Mouse (Mus musculus) frontal cortex, postnatal 10 days (tissue): ENCODE results near the gene Limch1.

Experiments
- DNase-seq, 2 experiments: peaks; one replicate each; pipeline ENCODE4 v3.0.0; 2022; ENCODE audit warnings: low spot score in 2 of 2, mixed read lengths in 1 of 2

Gene Limch1

GRCm38 (mm10) chr5:66746761-66747160 is 1.1 kb downstream of the Limch1 start:
- no peak for DNase-seq

GRCm38 (mm10) chr5:66747761-66748430 is 2.3 kb downstream of the Limch1 start:
- DNase-seq = no peak

- no peak for DNase-seq
These were observed 3.0 kb downstream of the Limch1 start for GRCm38 (mm10) chr5:66748448-66749115.

DNA sequence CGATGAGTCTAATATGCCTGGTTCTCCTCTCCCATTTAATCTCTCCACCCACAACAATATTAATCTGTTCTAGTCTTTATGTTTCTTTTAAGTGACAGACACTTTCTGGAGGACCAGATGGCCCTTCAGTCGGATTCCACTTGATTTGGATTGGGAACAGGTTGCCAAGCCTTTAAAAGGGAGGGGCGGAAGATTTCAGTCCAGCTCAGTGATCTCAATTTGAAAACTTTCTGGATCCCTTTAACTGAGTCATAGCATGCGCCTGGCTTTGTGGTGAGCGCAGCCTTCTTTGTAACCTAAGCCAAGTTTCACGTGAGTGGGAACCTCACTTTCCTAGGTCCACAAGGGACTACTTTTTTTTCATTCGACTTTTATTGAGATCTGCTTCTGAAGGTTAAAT is 5.0 kb downstream of the Limch1 start:
- DNase-seq = no peak

DNA sequence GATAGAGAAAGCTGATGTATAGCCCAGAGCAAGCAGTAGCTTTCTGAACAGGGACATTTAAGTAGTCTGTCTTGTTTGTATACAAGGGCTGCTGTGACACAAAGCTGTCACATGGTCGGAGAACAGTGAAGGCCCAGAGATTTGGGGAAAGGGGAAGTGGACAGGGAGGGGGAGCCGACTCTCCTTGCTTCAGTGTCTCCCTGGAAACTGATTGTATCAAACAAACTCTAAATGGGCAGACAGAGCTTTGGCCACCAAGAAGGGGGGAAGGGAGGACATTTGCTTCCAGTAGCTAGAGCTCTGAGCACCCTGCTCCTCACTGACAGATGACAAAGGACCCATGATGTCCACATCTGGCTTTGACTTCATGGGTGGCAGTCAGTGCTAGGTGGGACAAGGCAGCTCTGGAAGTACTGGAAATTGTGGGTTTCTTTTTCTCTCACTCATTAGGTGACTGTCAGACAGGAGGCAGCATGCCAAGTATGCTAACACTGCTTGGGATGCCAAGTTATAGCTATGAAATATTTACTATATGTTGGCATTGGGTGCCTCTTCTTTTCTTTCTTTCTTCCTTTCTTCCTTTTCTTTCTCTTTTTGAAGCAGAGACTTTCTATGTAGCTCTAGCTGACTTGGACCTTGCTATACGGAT is 5.8 kb downstream of the Limch1 start:
- DNase-seq = no peak

GRCm38 (mm10) chr5:66753620-66754019 is 8.0 kb downstream of the Limch1 start:
- DNase-seq = no peak

DNA sequence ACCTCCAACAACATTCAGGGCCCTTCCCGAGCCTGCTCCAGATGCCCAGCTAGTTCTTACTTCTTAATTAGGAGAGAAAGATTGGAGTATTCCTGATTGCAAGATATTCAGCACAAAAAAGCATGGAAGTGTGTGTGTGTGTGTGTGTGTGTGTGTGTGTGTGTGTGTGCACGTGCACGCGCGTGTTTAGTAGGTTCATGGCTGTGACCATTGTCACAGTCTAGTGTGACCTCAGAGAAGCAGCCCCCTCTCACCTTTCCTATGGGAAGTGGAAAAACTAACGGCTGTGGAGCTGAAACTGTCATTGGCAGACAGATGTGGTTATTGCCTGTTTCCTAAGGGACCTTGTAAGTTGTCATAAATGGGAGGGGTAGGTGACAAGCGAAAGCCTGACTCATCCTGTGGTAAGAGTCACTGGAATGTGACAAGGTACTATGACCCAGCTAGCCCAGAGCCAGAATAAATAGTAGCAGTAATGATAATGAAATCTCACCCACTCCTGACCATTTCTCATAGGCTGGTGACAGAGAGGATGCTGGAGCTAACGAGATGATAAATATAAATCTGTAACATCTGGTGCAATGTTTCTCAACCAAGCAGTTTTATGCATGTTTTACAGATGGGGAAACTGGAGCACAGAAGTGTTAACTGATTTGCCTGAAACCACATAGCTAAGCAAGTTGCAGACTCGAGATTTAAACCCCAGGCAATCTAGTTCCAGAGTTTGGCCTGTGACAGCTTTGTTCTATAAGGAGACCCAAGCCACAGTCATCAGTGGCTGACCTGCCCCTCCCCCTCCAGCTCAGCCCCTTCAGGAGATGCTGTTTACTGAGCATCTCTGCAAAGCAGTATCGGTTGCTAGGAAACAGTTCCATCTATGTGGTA is 11.4 kb downstream of the Limch1 start:
- DNase-seq = no peak

DNA sequence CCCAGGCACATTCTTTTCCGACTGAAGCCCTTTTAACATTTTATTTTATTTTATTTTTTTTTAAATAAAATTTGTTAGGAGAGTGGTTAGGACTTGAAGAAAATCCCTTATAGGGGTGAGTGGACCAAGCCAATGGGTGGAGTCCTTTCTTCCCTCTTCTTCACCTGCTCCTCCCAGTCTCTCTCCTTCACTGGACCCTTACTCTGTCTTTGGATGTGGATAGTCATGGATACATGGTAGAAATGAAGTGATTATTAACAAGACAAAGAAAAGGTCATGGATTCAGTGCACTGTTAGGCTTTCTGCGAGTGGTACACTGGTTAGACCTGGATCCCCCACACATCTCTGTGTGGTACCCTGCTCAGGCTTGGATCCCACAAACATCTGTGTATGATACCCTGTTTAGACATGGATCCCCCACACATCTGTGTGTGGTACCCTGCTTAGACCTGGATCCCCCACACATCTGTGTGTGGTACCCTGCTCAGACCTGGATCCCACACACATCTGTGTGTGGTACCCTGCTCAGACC is 12.1 kb downstream of the Limch1 start:
- no peak for DNase-seq

- no peak for DNase-seq
These were observed 13.7 kb downstream of the Limch1 start for GRCm38 (mm10) chr5:66759354-66759753.

GRCm38 (mm10) chr5:66760747-66761146 is 15.1 kb downstream of the Limch1 start:
- no peak for DNase-seq

DNA sequence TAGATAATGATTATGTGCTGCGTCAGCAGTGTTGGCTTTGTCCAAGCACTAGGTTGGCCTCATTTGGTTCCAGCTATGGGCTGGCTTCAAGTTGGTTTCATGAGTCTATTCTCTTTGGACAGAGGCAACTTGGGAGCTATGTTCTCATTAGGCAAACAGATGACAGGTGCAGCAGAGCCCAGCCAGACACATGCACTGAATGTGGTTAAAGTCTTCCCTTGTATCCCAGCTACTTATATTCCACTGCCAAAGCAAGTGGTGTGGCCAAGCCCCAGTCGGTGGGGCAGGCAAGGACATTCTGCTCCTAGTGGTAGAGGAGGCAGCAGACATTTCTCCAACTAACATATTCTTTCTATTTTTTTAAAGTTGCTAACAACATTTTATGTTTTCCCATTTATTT is 16.4 kb downstream of the Limch1 start:
- DNase-seq = no peak

DNA sequence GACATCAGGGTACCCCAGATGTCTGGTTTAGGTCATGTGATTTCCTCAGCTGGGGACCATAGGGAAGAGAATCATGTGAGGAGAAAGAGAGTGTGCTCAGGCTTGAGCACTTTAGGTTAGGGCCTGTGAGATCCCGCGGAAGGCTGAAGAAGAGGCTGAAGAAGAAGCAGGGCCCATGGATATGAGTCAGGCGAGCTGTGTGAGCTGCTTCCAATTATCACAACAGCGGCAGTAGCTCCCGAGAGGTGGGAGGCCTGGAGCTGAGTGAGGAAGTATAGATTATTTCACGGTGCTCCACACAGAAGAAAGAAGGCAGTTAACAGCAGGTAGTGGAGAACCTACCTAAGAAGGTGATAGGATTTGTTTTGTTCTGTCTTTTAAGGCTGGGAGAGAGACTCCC is 18.5 kb downstream of the Limch1 start:
- DNase-seq = no peak

GRCm38 (mm10) chr5:66765911-66766310 is 20.3 kb downstream of the Limch1 start:
- DNase-seq = no peak

GRCm38 (mm10) chr5:66768034-66768433 is 22.4 kb downstream of the Limch1 start:
- no peak for DNase-seq

- no peak for DNase-seq
These were observed 23.4 kb downstream of the Limch1 start for GRCm38 (mm10) chr5:66769070-66769469.

DNA sequence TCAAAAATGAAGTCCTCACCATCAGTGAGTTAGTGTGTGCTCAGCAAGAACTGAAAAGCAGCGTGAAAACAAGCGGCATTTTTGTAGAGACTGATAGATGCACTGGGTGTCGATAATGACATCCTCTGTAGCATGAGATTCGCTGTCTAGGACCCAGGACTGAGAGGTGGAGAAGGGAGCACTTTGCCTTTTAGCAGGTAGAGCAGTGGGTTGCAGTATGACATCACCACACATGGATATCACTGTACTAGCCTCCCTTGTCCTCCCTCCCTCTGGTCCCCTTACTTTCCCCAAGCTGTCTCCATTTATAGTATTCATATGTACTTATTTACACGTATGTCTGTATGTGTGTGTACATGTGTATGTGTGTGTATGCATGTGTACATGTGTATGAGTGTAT is 23.9 kb downstream of the Limch1 start:
- DNase-seq = no peak

DNA sequence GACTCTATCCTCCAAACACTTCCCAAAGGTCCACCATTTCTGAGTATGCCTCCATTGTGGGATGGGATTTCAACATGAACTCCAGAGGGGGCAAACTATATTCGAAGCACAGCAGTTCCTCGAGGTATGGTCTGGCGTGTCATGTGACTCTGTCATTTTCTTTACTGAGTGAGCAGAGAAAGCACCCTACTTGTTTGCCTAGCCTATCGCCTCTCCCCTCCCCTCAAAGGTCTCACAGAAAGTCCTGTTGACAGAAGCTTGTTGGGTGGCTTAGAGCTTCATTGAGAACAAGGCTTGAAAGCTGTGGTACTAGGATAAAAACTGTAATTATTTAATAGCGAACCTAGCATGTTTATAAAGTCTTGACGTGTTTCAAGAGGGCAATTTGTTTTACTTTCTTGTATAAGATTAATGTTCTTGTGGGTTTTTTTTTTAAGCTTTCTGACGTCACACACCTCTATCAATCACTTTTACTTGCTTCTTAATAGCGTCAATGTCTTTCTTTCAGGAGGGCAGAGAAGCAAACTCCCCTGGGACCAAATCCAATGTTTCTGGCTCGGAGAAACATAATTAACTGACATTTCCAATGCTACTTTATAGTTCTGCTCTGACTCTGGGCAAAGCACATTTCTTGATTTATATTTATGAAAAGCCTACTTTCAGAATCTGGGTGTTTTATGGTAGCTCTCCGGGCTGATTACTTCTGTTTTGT is 32.5 kb downstream of the Limch1 start:
- no peak for DNase-seq

- DNase-seq = no peak
These were observed 34.7 kb downstream of the Limch1 start for GRCm38 (mm10) chr5:66780371-66780770.

- DNase-seq = no peak
These were observed 35.9 kb downstream of the Limch1 start for GRCm38 (mm10) chr5:66781507-66781906.

DNA sequence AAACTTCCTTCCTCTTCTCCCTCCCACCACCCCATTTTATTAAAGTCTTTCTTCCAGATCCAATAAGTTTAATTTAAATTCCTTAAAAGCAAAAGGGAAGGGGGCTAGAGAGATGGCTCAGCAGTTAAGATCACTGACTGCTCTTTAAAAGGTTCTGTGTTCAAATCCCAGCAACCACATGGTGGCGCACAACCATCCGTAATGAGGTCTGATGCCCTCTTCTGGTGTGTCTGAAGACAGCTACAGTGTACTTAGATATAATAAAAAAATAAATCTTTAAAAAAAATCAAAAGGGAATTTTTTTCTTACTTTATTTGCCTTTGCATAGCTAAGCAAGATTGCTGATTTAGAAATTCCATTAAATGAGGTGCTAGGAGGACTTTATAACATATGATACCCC is 37.2 kb downstream of the Limch1 start:
- DNase-seq = no peak
